In genomic region chr10:119640534-119640933, GRCm38 (mm10) we compare ENCODE assay signal across 12 mouse cellular contexts.
DNase-seq lines count a peak whose midpoint lies in the region; ATAC-seq and TF ChIP-seq lines count a peak whose summit lies in the region.
"Had no signal": no experiment of that assay in that cellular context is flagged by ENCODE, and none has a peak within 500 bp of the region (broad histone marks: within the 10 kb centered on the region; RNA-seq: fewer than 3 reads in every experiment).

No protein-coding gene starts in this region.

- H3K4me2 ChIP-seq in forebrain, embryonic 14.5 days (ENCODE audit: low read length) = no peak overlapping the region
- no peak overlapping the region for H3K4me2 ChIP-seq in CH12.LX (ENCODE audit: insufficient read depth, low read depth, poor library complexity, severe bottlenecking)
- H3K4me2 ChIP-seq in hindbrain, postnatal 0 days (ENCODE audit: low read depth, low read length) = 0 out of 2 replicates have a peak overlapping the region, but pooled peaks have one; percentile 25
- H3K4me2 ChIP-seq: lung, embryonic 15.5 days had no signal

- in situ Hi-C loops in CH12.LX (cut with MboI; ENCODE audit: low pct_ligation_motif_present, low pct_unique_long_range_greater_than_20kb, low sequenced_read_pairs) = loop anchor here (10.0 to 25.0 kb wide), 2 partner anchors 154 to 472 kb away; partner anchors contain the start of gene Helb

- H3K27ac ChIP-seq in forebrain, embryonic 14.5 days (ENCODE audit: low read depth, low read length) = no peak overlapping the region
- H3K27ac ChIP-seq in forebrain, embryonic 10.5 days = no peak overlapping the region
- no peak overlapping the region for H3K27ac ChIP-seq in CH12.LX (ENCODE audit: insufficient read depth, low read depth)
- H3K27ac ChIP-seq in hindbrain, postnatal 0 days = no peak overlapping the region
- H3K27ac ChIP-seq: heart, embryonic 10.5 days; lung, embryonic 15.5 days had no signal

- WGBS in forebrain, embryonic 14.5 days = 86% methylated on average over 10 of the region's 10 CpGs
- WGBS in forebrain, embryonic 10.5 days = 87% methylated on average over 10 of the region's 10 CpGs
- WGBS in hindbrain, postnatal 0 days = 58% methylated on average over 10 of the region's 10 CpGs

- DNase-seq in forebrain, embryonic 14.5 days (ENCODE audit: low spot score) = no peak
- no peak for DNase-seq in forebrain, embryonic 10.5 days (ENCODE audit: extremely low spot score, low spot score)
- peak; percentile 5 to 10 for DNase-seq in left cerebral cortex, adult 18-20 months (ENCODE audit: low spot score in 2 of 2)
- DNase-seq in left cerebral cortex, postnatal 25 days (ENCODE audit: low spot score in 2 of 2) = no peak
- no peak for DNase-seq in CH12.LX (ENCODE audit: extremely low read depth)
- peak; percentile 81 for DNase-seq in hindbrain, postnatal 0 days (ENCODE audit: low spot score)
- no peak for DNase-seq in c-Kit-positive CD71-positive TER-119-positive erythroid progenitor cells, embryonic 14.5 days (ENCODE audit: low spot score)
- DNase-seq in frontal cortex, postnatal 25 days (ENCODE audit: low spot score in 2 of 2) = no peak
- DNase-seq: kidney, adult 18-20 months; layer of hippocampus, postnatal 36 days had no signal

- H3K36me3 ChIP-seq in forebrain, embryonic 14.5 days (ENCODE audit: control insufficient read depth, insufficient read depth, low read length) = no peaks in the 10 kb centered on the region
- H3K36me3 ChIP-seq in forebrain, embryonic 10.5 days (replicated peaks) = no peaks in the 10 kb centered on the region
- H3K36me3 ChIP-seq in CH12.LX (replicated peaks in 1 of 2; ENCODE audit: control insufficient read depth in 1 of 2, insufficient read depth in 1 of 2, low read length in 1 of 2) = no peaks in the 10 kb centered on the region
- no peaks in the 10 kb centered on the region for H3K36me3 ChIP-seq in hindbrain, postnatal 0 days (ENCODE audit: insufficient read depth, low read length)
- H3K36me3 ChIP-seq: heart, embryonic 10.5 days; lung, embryonic 15.5 days had no signal

- TF ChIP-seq EP300 in CH12.LX (IDR thresholded peaks at IDR 0.05; ENCODE audit: low read length) = no peak

- H3K9ac ChIP-seq in forebrain, embryonic 14.5 days (ENCODE audit: low read length) = no peak overlapping the region
- H3K9ac ChIP-seq in CH12.LX (ENCODE audit: insufficient read depth, low read depth) = no peak overlapping the region
- no peak overlapping the region for H3K9ac ChIP-seq in hindbrain, postnatal 0 days (replicated peaks; ENCODE audit: low read length)
- H3K9ac ChIP-seq: lung, embryonic 15.5 days had no signal

- TF ChIP-seq POLR2A in CH12.LX (IDR thresholded peaks at IDR 0.05; ENCODE audit: low read depth, low read length) = no peak

- H3K9me3 ChIP-seq in forebrain, embryonic 14.5 days (replicated peaks; ENCODE audit: control insufficient read depth, low read length) = no peaks in the 10 kb centered on the region
- no peaks in the 10 kb centered on the region for H3K9me3 ChIP-seq in forebrain, embryonic 10.5 days
- no peaks in the 10 kb centered on the region for H3K9me3 ChIP-seq in CH12.LX (replicated peaks; ENCODE audit: low read length)
- no peaks in the 10 kb centered on the region for H3K9me3 ChIP-seq in hindbrain, postnatal 0 days (ENCODE audit: low read length)
- H3K9me3 ChIP-seq: heart, embryonic 10.5 days; lung, embryonic 15.5 days had no signal

- H3K4me1 ChIP-seq in forebrain, embryonic 14.5 days (ENCODE audit: control insufficient read depth, insufficient read depth, low read length) = no peaks in the 10 kb centered on the region; the same call in 1 of the 2 replicates
- H3K4me1 ChIP-seq in forebrain, embryonic 10.5 days = peaks cover 26% of the 10 kb centered on the region
- H3K4me1 ChIP-seq in CH12.LX (ENCODE audit: control insufficient read depth in 1 of 2, insufficient read depth in 2 of 2) = no peaks in the 10 kb centered on the region
- H3K4me1 ChIP-seq in hindbrain, postnatal 0 days (ENCODE audit: insufficient read depth, low read length) = no peaks in the 10 kb centered on the region
- H3K4me1 ChIP-seq: lung, embryonic 15.5 days had no signal

- intact Hi-C loops in left cerebral cortex, postnatal 25 days (cut with DNase I) = loop anchor here (5.0 kb wide), 1 partner anchor 348 kb away; no protein-coding TSS in a partner anchor

- TF ChIP-seq RAD21 in CH12.LX (IDR thresholded peaks at IDR 0.05; ENCODE audit: low read depth, low read length) = peak; percentile 75

- peak in 1 of 2 experiments; percentile 62; a peak in 2 of 4 replicates for TF ChIP-seq CTCF in CH12.LX (conservative IDR thresholded peaks at IDR 0.05 in 1 of 2, IDR thresholded peaks at IDR 0.05 in 1 of 2; ENCODE audit: low read depth in 2 of 2, low read length in 2 of 2)
- peak; percentile 76 for TF ChIP-seq CTCF in hindbrain, postnatal 0 days (IDR thresholded peaks at IDR 0.05; ENCODE audit: low read depth)

- ATAC-seq in forebrain, embryonic 14.5 days = 0 out of 2 replicates have a peak, but pooled peaks have one; percentile 29
- ATAC-seq in hindbrain, postnatal 0 days = peak; percentile 85

- no peak overlapping the region for H3K4me3 ChIP-seq in forebrain, embryonic 14.5 days (ENCODE audit: low read depth, low read length)
- H3K4me3 ChIP-seq in forebrain, embryonic 10.5 days = no peak overlapping the region
- H3K4me3 ChIP-seq in CH12.LX (replicated peaks in 1 of 3; ENCODE audit: low read depth in 2 of 3, low read length in 2 of 3, poor library complexity in 1 of 3) = no peak overlapping the region
- no peak overlapping the region for H3K4me3 ChIP-seq in hindbrain, postnatal 0 days (ENCODE audit: low read length)
- H3K4me3 ChIP-seq: heart, embryonic 10.5 days; lung, embryonic 15.5 days had no signal

- H3K79me2 ChIP-seq in CH12.LX (replicated peaks; ENCODE audit: control insufficient read depth, extremely low read depth, insufficient read depth, poor library complexity, severe bottlenecking) = no peaks in the 10 kb centered on the region

- no peaks in the 10 kb centered on the region for H3K27me3 ChIP-seq in forebrain, embryonic 14.5 days (replicated peaks; ENCODE audit: control insufficient read depth, insufficient read depth, low read length)
- no peaks in the 10 kb centered on the region for H3K27me3 ChIP-seq in forebrain, embryonic 10.5 days (ENCODE audit: poor library complexity, severe bottlenecking)
- no peaks in the 10 kb centered on the region for H3K27me3 ChIP-seq in CH12.LX (replicated peaks)
- H3K27me3 ChIP-seq in hindbrain, postnatal 0 days (ENCODE audit: insufficient read depth, low read length) = no peaks in the 10 kb centered on the region
- H3K27me3 ChIP-seq: lung, embryonic 15.5 days had no signal

- dilution Hi-C loops in CH12.LX (cut with MboI; ENCODE audit: extremely low pct_ligation_motif_present, extremely low pct_unique_long_range_greater_than_20kb, low sequenced_read_pairs) = no loop called here

TF ChIP-seq in CH12.LX, 34 proteins besides CTCF, POLR2A, EP300 and RAD21:
- no peak for TF ChIP-seq ETS1 (conservative IDR thresholded peaks at IDR 0.05; ENCODE audit: low read depth, low read length)
- peak; percentile 50 for TF ChIP-seq SMC3 (IDR thresholded peaks at IDR 0.05; ENCODE audit: low read depth, low read length)
- TF ChIP-seq HCFC1 (IDR thresholded peaks at IDR 0.05; ENCODE audit: low read depth, low read length) = no peak
- no peak for TF ChIP-seq MAFK (IDR thresholded peaks at IDR 0.05; ENCODE audit: insufficient replicate concordance, low read length)
- TF ChIP-seq MAZ (IDR thresholded peaks at IDR 0.05; ENCODE audit: low read depth, low read length) = no peak

Comparison
In these comparisons a context has a peak if more than half of its experiments do, and no peak if none do; other contexts are left out.
1. DNase-seq: peak in left cerebral cortex, adult 18-20 months (2 of 2) and hindbrain, postnatal 0 days (single experiment); none in forebrain, embryonic 14.5 days (single experiment), forebrain, embryonic 10.5 days (single experiment), left cerebral cortex, postnatal 25 days (0 of 2), CH12.LX (single experiment), c-Kit-positive CD71-positive TER-119-positive erythroid progenitor cells, embryonic 14.5 days (single experiment) and frontal cortex, postnatal 25 days (0 of 2).